Mouse (Mus musculus) embryonic facial prominence, embryonic 12.5 days (tissue): ENCODE results near the gene Pcsk4. TPM values are rescaled to one million over a fixed set of nuclear protein-coding genes. Genes with fewer than 3 reads are reported as not detected.

Source experiments
- ATAC-seq: fragments of 200-750 bp; cut with Nextera tagmentation; 2 replicates; pipeline ENCODE4 v1.8.0; 2017; ENCODE audit not compliant: insufficient number of reproducible peaks, insufficient read depth, low FRiP score, low TSS enrichment
- H3K27ac ChIP-seq: fragments of 300-500 bp; sonication (generic); 2 replicates; pipeline ENCODE4 v1.5.1; 2016; ENCODE audit warnings: mild to moderate bottlenecking
- H3K27me3 ChIP-seq: fragments of 300-500 bp; sonication (generic); 2 replicates; pipeline ENCODE4 v1.6.1; 2016; ENCODE audit warnings: mild to moderate bottlenecking, moderate library complexity
- H3K36me3 ChIP-seq: fragments of 300-500 bp; sonication (generic); 2 replicates; pipeline ENCODE4 v1.6.1; 2016; ENCODE audit warnings: mild to moderate bottlenecking
- H3K4me1 ChIP-seq: fragments of 300-500 bp; sonication (generic); 2 replicates; pipeline ENCODE4 v1.6.1; 2016
- H3K4me2 ChIP-seq: fragments of 300-500 bp; sonication (generic); replicated peaks from 2 replicates; pipeline ENCODE4 v1.6.1; 2016; ENCODE audit warnings: mild to moderate bottlenecking, moderate library complexity
- H3K4me3 ChIP-seq: fragments of 300-500 bp; sonication (generic); 2 replicates; pipeline ENCODE4 v1.5.1; 2016; ENCODE audit warnings: mild to moderate bottlenecking
- H3K9ac ChIP-seq: fragments of 300-500 bp; sonication (generic); 2 replicates; pipeline ENCODE4 v1.6.1; 2016; ENCODE audit warnings: mild to moderate bottlenecking, moderate library complexity
- H3K9me3 ChIP-seq: fragments of 300-500 bp; sonication (generic); 2 replicates; pipeline ENCODE4 v1.6.1; 2016; ENCODE audit warnings: mild to moderate bottlenecking, moderate library complexity
- WGBS: fragments of 180-500 bp; shearing (Covaris S2); methylation state at CpG from one replicate; pipeline ENCODE4 v1.1.7; 2016; 5-methylcytosine and 5-hydroxymethylcytosine counted together
- polyA plus RNA-seq: library from polyadenylated mRNA; unstranded; fragments of >200 nt; fragmentation: Nextera tagmentation; extraction: Ambion mirVana; gene quantifications from 2 replicates; pipeline ENCODE4 v1.2.1, GENCODE M21; 2016

Gene Pcsk4
- polyA plus RNA-seq, 1 experiment from 2014 or later, result 4.5 TPM

- H3K27me3 ChIP-seq, result peaks cover 39% of the 10 kb centered on the region
- H3K27ac ChIP-seq, result no peak overlapping the region
- no peak overlapping the region for H3K4me3 ChIP-seq
- H3K4me1 ChIP-seq, result 0 out of 2 replicates have a peak, but pooled peaks cover 3% of the 10 kb centered on the region
- H3K4me2 ChIP-seq, result no peak overlapping the region
- no peak for ATAC-seq
- H3K9me3 ChIP-seq, result no peaks in the 10 kb centered on the region
- no peak overlapping the region for H3K9ac ChIP-seq
- WGBS, result 45% methylated on average over 6 of the region's 6 CpGs
- H3K36me3 ChIP-seq, result no peaks in the 10 kb centered on the region
Measured at GRCm38 (mm10) chr10:80363734-80364133, 34.4 kb upstream of the Pcsk4 start.

- Histone ChIP-seq H3K9me3 (no peaks in the 10 kb centered on the region), H3K36me3 (no peaks in the 10 kb centered on the region), H3K4me2 (peak overlapping the region; percentile 36), H3K9ac (no peak overlapping the region), H3K27me3 (peaks cover 84% of the 10 kb centered on the region), H3K4me3 (peak overlapping the region; percentile 10), H3K27ac (no peak overlapping the region), H3K4me1 (peaks cover 18% of the 10 kb centered on the region; the same call in 1 of the 2 replicates)
- WGBS, result 7% methylated on average over 31 of the region's 31 CpGs
- peak; percentile 44; the same call in 1 of the 2 replicates for ATAC-seq
Measured at GRCm38 (mm10) chr10:80357994-80358639, 28.8 kb upstream of the Pcsk4 start.

- Histone ChIP-seq H3K27ac (no peak overlapping the region), H3K27me3 (peaks cover 87% of the 10 kb centered on the region), H3K4me3 (peak overlapping the region; percentile 39; the same call in 1 of the 2 replicates), H3K4me1 (peaks cover 18% of the 10 kb centered on the region; the same call in 1 of the 2 replicates), H3K4me2 (peak overlapping the region; percentile 36; the same call in 1 of the 2 replicates), H3K9ac (no peak overlapping the region), H3K36me3 (no peaks in the 10 kb centered on the region), H3K9me3 (no peaks in the 10 kb centered on the region)
- WGBS, result 31% methylated on average over 7 of the region's 7 CpGs
- no peak for ATAC-seq
Measured at GRCm38 (mm10) chr10:80357336-80357735, 28.0 kb upstream of the Pcsk4 start.

- Histone ChIP-seq H3K27ac (no peak overlapping the region), H3K27me3 (peaks cover 93% of the 10 kb centered on the region), H3K9ac (peak overlapping the region; percentile 40; the same call in 1 of the 2 replicates), H3K4me2 (peak overlapping the region; percentile 70), H3K4me1 (peaks cover 18% of the 10 kb centered on the region; the same call in 1 of the 2 replicates), H3K36me3 (no peaks in the 10 kb centered on the region), H3K9me3 (no peaks in the 10 kb centered on the region), H3K4me3 (peak overlapping the region; percentile 39)
- no peak for ATAC-seq
- WGBS, result 2% methylated on average over 33 of the region's 34 CpGs
Measured at GRCm38 (mm10) chr10:80356737-80357136, 27.4 kb upstream of the Pcsk4 start.

- Histone ChIP-seq H3K27ac (no peak within 1 kb of the TSS), H3K36me3 (no peaks in the 10 kb centered on the region), H3K9me3 (no peaks in the 10 kb centered on the region), H3K27me3 (peaks cover 97% of the 10 kb centered on the region), H3K9ac (peak within 1 kb of the TSS; percentile 40; the same call in 1 of the 2 replicates), H3K4me1 (peaks cover 18% of the 10 kb centered on the region; the same call in 1 of the 2 replicates), H3K4me3 (peak within 1 kb of the TSS; percentile 39), H3K4me2 (peak within 1 kb of the TSS; percentile 70)
- no peak for ATAC-seq
- WGBS, result 2% methylated on average over 53 of the region's 53 CpGs
Measured at GRCm38 (mm10) chr10:80356001-80356682, 26.8 kb upstream of the Pcsk4 start, which contains the start of gene Plk5. TSS of gene Plk5 (plus strand) at chr10:80356459.

- ATAC-seq, result no peak
- H3K4me3 ChIP-seq, result no peak overlapping the region
- H3K36me3 ChIP-seq, result no peaks in the 10 kb centered on the region
- H3K27ac ChIP-seq, result no peak overlapping the region
- H3K4me1 ChIP-seq, result peaks cover 18% of the 10 kb centered on the region; the same call in 1 of the 2 replicates
- peaks cover 100% of the 10 kb centered on the region for H3K27me3 ChIP-seq
- no peak overlapping the region for H3K9ac ChIP-seq
- H3K4me2 ChIP-seq, result no peak overlapping the region
- WGBS, result 3% methylated on average over 9 of the region's 9 CpGs
- H3K9me3 ChIP-seq, result no peaks in the 10 kb centered on the region
Measured at GRCm38 (mm10) chr10:80355431-80355830, 26.1 kb upstream of the Pcsk4 start.

- Histone ChIP-seq H3K27me3 (peaks cover 100% of the 10 kb centered on the region), H3K27ac (no peak overlapping the region), H3K9me3 (no peaks in the 10 kb centered on the region), H3K9ac (no peak overlapping the region), H3K4me2 (no peak overlapping the region), H3K36me3 (no peaks in the 10 kb centered on the region), H3K4me1 (peaks cover 28% of the 10 kb centered on the region), H3K4me3 (no peak overlapping the region)
- no peak for ATAC-seq
- WGBS, result 58% methylated on average over 8 of the region's 8 CpGs
Measured at GRCm38 (mm10) chr10:80352727-80353126, 23.4 kb upstream of the Pcsk4 start.

- Histone ChIP-seq H3K27ac (no peak overlapping the region), H3K9ac (no peak overlapping the region), H3K4me3 (no peak overlapping the region), H3K4me2 (no peak overlapping the region), H3K36me3 (no peaks in the 10 kb centered on the region), H3K9me3 (no peaks in the 10 kb centered on the region), H3K4me1 (peaks cover 25% of the 10 kb centered on the region), H3K27me3 (peaks cover 100% of the 10 kb centered on the region)
- WGBS, result 21% methylated on average over 11 of the region's 11 CpGs
- no peak for ATAC-seq
Measured at GRCm38 (mm10) chr10:80351896-80352295, 22.6 kb upstream of the Pcsk4 start.

- Histone ChIP-seq H3K9ac (no peak overlapping the region), H3K27me3 (peaks cover 98% of the 10 kb centered on the region), H3K4me2 (no peak overlapping the region), H3K36me3 (no peaks in the 10 kb centered on the region), H3K4me1 (peaks cover 16% of the 10 kb centered on the region), H3K9me3 (no peaks in the 10 kb centered on the region), H3K27ac (no peak overlapping the region), H3K4me3 (no peak overlapping the region)
- 4% methylated on average over 7 of the region's 7 CpGs for WGBS
- peak; percentile 82 for ATAC-seq
Measured at GRCm38 (mm10) chr10:80350292-80350691, 21.0 kb upstream of the Pcsk4 start.

GRCm38 (mm10) chr10:80348981-80349380, 19.7 kb upstream of the Pcsk4 start:
- H3K36me3 ChIP-seq, result no peaks in the 10 kb centered on the region
- H3K9me3 ChIP-seq, result no peaks in the 10 kb centered on the region
- peak overlapping the region; percentile 22 for H3K4me3 ChIP-seq
- H3K4me1 ChIP-seq, result peaks cover 20% of the 10 kb centered on the region
- peaks cover 98% of the 10 kb centered on the region for H3K27me3 ChIP-seq
- peak overlapping the region; percentile 43 for H3K4me2 ChIP-seq
- 17% methylated on average over 26 of the region's 26 CpGs for WGBS
- no peak overlapping the region for H3K27ac ChIP-seq
- peak overlapping the region; percentile 19; the same call in 1 of the 2 replicates for H3K9ac ChIP-seq
- ATAC-seq, result no peak

- Histone ChIP-seq H3K4me2 (peak within 1 kb of the TSS; percentile 43), H3K36me3 (no peaks in the 10 kb centered on the region), H3K9ac (peak within 1 kb of the TSS; percentile 27; the same call in 1 of the 2 replicates), H3K9me3 (no peaks in the 10 kb centered on the region), H3K4me3 (peak within 1 kb of the TSS; percentile 22), H3K27me3 (peaks cover 98% of the 10 kb centered on the region), H3K27ac (no peak within 1 kb of the TSS), H3K4me1 (peaks cover 23% of the 10 kb centered on the region)
- no peak for ATAC-seq
- WGBS, result 1% methylated on average over 42 of the region's 42 CpGs
Measured at GRCm38 (mm10) chr10:80348244-80348781, 19.0 kb upstream of the Pcsk4 start, which contains the start of gene Adamtsl5. TSS of gene Adamtsl5 (minus strand) at chr10:80348412.
